Mouse (Mus musculus) kidney, adult 2 months (tissue): ENCODE data around the gene Fam181a. TPM values are rescaled to one million over a fixed set of nuclear protein-coding genes. Genes with fewer than 3 reads are reported as not detected.

ENCODE experiments used
- DNase-seq: peaks from one replicate; pipeline ENCODE4 v3.0.0; 2021
- H3K27ac ChIP-seq: fragments of 200-500 bp; 2 replicates; pipeline ENCODE4 v1.5.1; 2012; ENCODE audit warnings: low read depth, low read length, control low read depth, inconsistent platforms; ENCODE audit not compliant: insufficient read depth
- H3K27me3 ChIP-seq: fragments of 200-500 bp; replicated peaks from 2 replicates; pipeline ENCODE4 v1.6.1; 2012; ENCODE audit warnings: mild to moderate bottlenecking, moderate library complexity, low read length, inconsistent platforms; ENCODE audit not compliant: control insufficient read depth, insufficient read depth
- H3K36me3 ChIP-seq: fragments of 200-500 bp; 2 replicates; pipeline ENCODE4 v1.6.1; 2012; ENCODE audit warnings: mild to moderate bottlenecking, moderate library complexity, low read length, inconsistent platforms; ENCODE audit not compliant: control insufficient read depth, insufficient read depth
- H3K4me1 ChIP-seq: fragments of 200-500 bp; 2 replicates; pipeline ENCODE4 v1.6.1; 2011; ENCODE audit warnings: low read length; ENCODE audit not compliant: control insufficient read depth, insufficient read depth
- H3K4me3 ChIP-seq: fragments of 200-500 bp; 2 replicates; pipeline ENCODE4 v1.5.1; 2011; ENCODE audit warnings: mild to moderate bottlenecking, low read depth, low read length, control low read depth; ENCODE audit not compliant: insufficient read depth
- CTCF ChIP-seq: fragments of 200-500 bp; conservative IDR thresholded peaks from 2 replicates; pipeline ENCODE4 v1.5.1; 2011; ENCODE audit warnings: low read depth, mild to moderate bottlenecking, control low read depth, low read length, moderate library complexity, mixed read lengths; ENCODE audit not compliant: insufficient read depth, insufficient read length
- POLR2A ChIP-seq: fragments of 200-500 bp; IDR thresholded peaks from one replicate; pipeline ENCODE4 v1.6.1; 2011; ENCODE audit warnings: low read depth, low read length, control low read depth
- WGBS: fragments of 180-500 bp; shearing (Covaris S2); methylation state at CpG from one replicate; pipeline ENCODE4 v1.1.7; 2018; 5-methylcytosine and 5-hydroxymethylcytosine counted together
- polyA plus RNA-seq: library from polyadenylated mRNA; depleted of rRNA; stranded (reverse); fragments of >200 nt; gene quantifications from 2 replicates; pipeline ENCODE4 v1.2.3, GENCODE M21; 2012

Gene Fam181a
- polyA plus RNA-seq, 1 experiment = 0.05 TPM

GRCm38 (mm10) chr12:103314640-103315361, 4.0 kb downstream of the Fam181a start:
- WGBS = 10% methylated on average over 24 of the region's 25 CpGs
- TF ChIP-seq CTCF (no peak), POLR2A (no peak)
- DNase-seq = no peak
- no peaks in the 10 kb centered on the region for H3K27me3 ChIP-seq
- H3K36me3 ChIP-seq = no peaks in the 10 kb centered on the region
- H3K4me3 ChIP-seq = no peak overlapping the region
- H3K27ac ChIP-seq = no peak overlapping the region
- H3K4me1 ChIP-seq = peaks cover 5% of the 10 kb centered on the region; the same call in 1 of the 2 replicates

GRCm38 (mm10) chr12:103315831-103316545, 5.2 kb downstream of the Fam181a start:
- DNase-seq = no peak
- no peak for TF ChIP-seq CTCF
- no peak for TF ChIP-seq POLR2A
- Histone ChIP-seq H3K36me3 (no peaks in the 10 kb centered on the region), H3K27ac (no peak overlapping the region), H3K4me3 (no peak overlapping the region), H3K27me3 (no peaks in the 10 kb centered on the region), H3K4me1 (peaks cover 5% of the 10 kb centered on the region; the same call in 1 of the 2 replicates)
- WGBS = 58% methylated on average over 20 of the region's 20 CpGs

- Histone ChIP-seq H3K27ac (no peak overlapping the region), H3K4me1 (peaks cover 12% of the 10 kb centered on the region), H3K27me3 (no peaks in the 10 kb centered on the region), H3K36me3 (no peaks in the 10 kb centered on the region), H3K4me3 (no peak overlapping the region)
- no peak for TF ChIP-seq POLR2A
- TF ChIP-seq CTCF = peak; percentile 79
- DNase-seq = peak; percentile 47
- 22% methylated on average over 3 of the region's 3 CpGs for WGBS
These were observed 12.0 kb downstream of the Fam181a start for GRCm38 (mm10) chr12:103322801-103323200.

- H3K36me3 ChIP-seq = no peaks in the 10 kb centered on the region
- H3K27me3 ChIP-seq = no peaks in the 10 kb centered on the region
- peak; percentile 94 for DNase-seq
- H3K4me3 ChIP-seq = no peak overlapping the region
- TF ChIP-seq CTCF (peak; percentile 88), POLR2A (no peak)
- H3K27ac ChIP-seq = no peak overlapping the region
- H3K4me1 ChIP-seq = peaks cover 18% of the 10 kb centered on the region
- WGBS = 12% methylated on average over 60 of the region's 60 CpGs
These were observed 14.5 kb downstream of the Fam181a start for GRCm38 (mm10) chr12:103325156-103325857.

- no peak for DNase-seq
- no peak overlapping the region for H3K4me3 ChIP-seq
- TF ChIP-seq CTCF (no peak), POLR2A (no peak)
- no peaks in the 10 kb centered on the region for H3K36me3 ChIP-seq
- H3K4me1 ChIP-seq = peaks cover 18% of the 10 kb centered on the region
- 78% methylated on average over 4 of the region's 4 CpGs for WGBS
- no peaks in the 10 kb centered on the region for H3K27me3 ChIP-seq
- no peak overlapping the region for H3K27ac ChIP-seq
These were observed 15.8 kb downstream of the Fam181a start for GRCm38 (mm10) chr12:103326569-103326968.

GRCm38 (mm10) chr12:103327107-103327506, 16.3 kb downstream of the Fam181a start:
- H3K4me3 ChIP-seq = no peak overlapping the region
- no peaks in the 10 kb centered on the region for H3K27me3 ChIP-seq
- no peak for TF ChIP-seq POLR2A
- no peak for TF ChIP-seq CTCF
- DNase-seq = peak; percentile 74
- peaks cover 18% of the 10 kb centered on the region for H3K4me1 ChIP-seq
- 34% methylated on average over 7 of the region's 7 CpGs for WGBS
- no peaks in the 10 kb centered on the region for H3K36me3 ChIP-seq
- H3K27ac ChIP-seq = no peak overlapping the region

GRCm38 (mm10) chr12:103328448-103329191, 17.8 kb downstream of the Fam181a start:
- Histone ChIP-seq H3K36me3 (no peaks in the 10 kb centered on the region), H3K4me3 (no peak overlapping the region), H3K27me3 (no peaks in the 10 kb centered on the region), H3K27ac (no peak overlapping the region), H3K4me1 (peaks cover 18% of the 10 kb centered on the region)
- 47% methylated on average over 7 of the region's 7 CpGs for WGBS
- peak; percentile 80 for DNase-seq
- TF ChIP-seq CTCF (no peak), POLR2A (no peak)
